Mouse (Mus musculus) erythroblast, embryonic 14.5 days (primary cell): ENCODE data around the gene Hmgn2.

Experiments
- GATA1 ChIP-seq: IDR thresholded peaks from 2 replicates; pipeline ENCODE4 v1.6.1; 2012; ENCODE audit warnings: low read length, inconsistent platforms, mixed read lengths
- TAL1 ChIP-seq: IDR thresholded peaks from 3 replicates; pipeline ENCODE4 v1.6.1; 2012; ENCODE audit warnings: low read length, inconsistent platforms, mixed read lengths

DNA sequence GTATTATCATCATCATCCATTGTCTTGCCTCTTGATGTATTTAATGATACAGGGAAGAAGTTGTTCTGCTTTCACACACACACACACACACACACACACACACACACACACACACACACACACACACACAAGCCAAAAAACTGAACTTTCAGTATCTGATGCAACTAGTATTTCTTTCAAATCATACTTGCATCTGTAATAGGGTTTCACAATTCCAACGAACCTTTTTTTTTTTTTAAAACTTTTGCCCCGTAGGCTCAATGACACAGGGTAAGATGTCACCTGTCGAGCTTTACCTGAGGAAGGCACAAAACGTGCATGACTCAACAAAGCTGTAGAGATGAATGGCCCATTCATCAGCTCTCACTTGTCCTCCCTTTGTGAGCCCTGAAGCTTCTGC lies 33.8 kb upstream of the Hmgn2 start:
- TF ChIP-seq GATA1, result no peak
- no peak for TF ChIP-seq TAL1
